Mouse (Mus musculus) testis, adult 2 months (tissue): ENCODE results near the gene Trappc5. TPM values are rescaled to one million over a fixed set of nuclear protein-coding genes. Genes with fewer than 3 reads are reported as not detected.

Experiments
- H3K27ac ChIP-seq: fragments of 200-500 bp; 2 replicates; pipeline ENCODE4 v1.5.1; 2012; ENCODE audit warnings: low read depth, low read length; ENCODE audit not compliant: control insufficient read depth, insufficient read depth
- H3K27me3 ChIP-seq: fragments of 200-500 bp; 2 replicates; pipeline ENCODE4 v1.6.1; 2012; ENCODE audit warnings: mild to moderate bottlenecking, low read length, moderate library complexity; ENCODE audit not compliant: control insufficient read depth, insufficient read depth
- H3K36me3 ChIP-seq: fragments of 200-500 bp; 2 replicates; pipeline ENCODE4 v1.6.1; 2012; ENCODE audit warnings: mild to moderate bottlenecking, low read length; ENCODE audit not compliant: control insufficient read depth, insufficient read depth
- H3K4me1 ChIP-seq: fragments of 200-500 bp; 2 replicates; pipeline ENCODE4 v1.6.1; 2012; ENCODE audit warnings: low read length; ENCODE audit not compliant: control insufficient read depth, insufficient read depth
- H3K4me3 ChIP-seq: fragments of 200-500 bp; 2 replicates; pipeline ENCODE4 v1.5.1; 2012; ENCODE audit warnings: low read depth, mild to moderate bottlenecking, low read length, moderate library complexity, mixed read lengths; ENCODE audit not compliant: control insufficient read depth
- CTCF ChIP-seq: fragments of 200-500 bp; IDR thresholded peaks from 2 replicates; pipeline ENCODE4 v1.5.1; 2012; ENCODE audit warnings: low read depth, mild to moderate bottlenecking, inconsistent platforms, low read length, moderate library complexity; ENCODE audit not compliant: control insufficient read depth, insufficient read depth, insufficient replicate concordance
- POLR2A ChIP-seq: fragments of 200-500 bp; IDR thresholded peaks from 2 replicates; pipeline ENCODE4 v1.6.1; 2012; ENCODE audit warnings: low read depth, mild to moderate bottlenecking, inconsistent platforms, low read length, moderate library complexity; ENCODE audit not compliant: control insufficient read depth
- polyA plus RNA-seq: library from polyadenylated mRNA; depleted of rRNA; stranded (reverse); fragments of >200 nt; gene quantifications from 2 replicates; pipeline ENCODE4 v1.2.3, GENCODE M21; 2012

Trappc5 gene
- polyA plus RNA-seq, 1 experiment, result 13.6 TPM

DNA sequence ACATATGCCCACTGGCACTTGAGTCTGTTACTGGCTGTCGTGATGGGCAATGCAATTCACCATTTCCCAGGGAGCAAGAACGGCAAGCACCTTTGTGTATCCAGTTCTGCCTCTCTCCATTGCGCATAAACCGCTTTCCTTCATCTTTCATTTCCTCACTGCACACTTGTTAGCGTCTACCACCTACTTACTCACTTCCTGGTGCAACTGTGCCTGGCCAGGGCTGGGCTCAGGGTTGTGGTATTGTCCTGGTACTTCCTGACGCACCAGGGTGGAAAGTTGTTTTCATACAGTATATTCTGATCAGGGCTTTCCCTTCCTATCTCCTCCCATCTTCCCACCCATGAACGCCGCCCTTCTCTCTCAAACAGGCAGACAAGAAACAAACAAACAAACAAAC lies 15.2 kb upstream of the Trappc5 start:
- H3K36me3 ChIP-seq, result no peaks in the 10 kb centered on the region
- peaks cover 8% of the 10 kb centered on the region for H3K4me1 ChIP-seq
- no peak overlapping the region for H3K4me3 ChIP-seq
- no peaks in the 10 kb centered on the region for H3K27me3 ChIP-seq
- H3K27ac ChIP-seq, result no peak overlapping the region
- TF ChIP-seq POLR2A (no peak), CTCF (no peak)

DNA sequence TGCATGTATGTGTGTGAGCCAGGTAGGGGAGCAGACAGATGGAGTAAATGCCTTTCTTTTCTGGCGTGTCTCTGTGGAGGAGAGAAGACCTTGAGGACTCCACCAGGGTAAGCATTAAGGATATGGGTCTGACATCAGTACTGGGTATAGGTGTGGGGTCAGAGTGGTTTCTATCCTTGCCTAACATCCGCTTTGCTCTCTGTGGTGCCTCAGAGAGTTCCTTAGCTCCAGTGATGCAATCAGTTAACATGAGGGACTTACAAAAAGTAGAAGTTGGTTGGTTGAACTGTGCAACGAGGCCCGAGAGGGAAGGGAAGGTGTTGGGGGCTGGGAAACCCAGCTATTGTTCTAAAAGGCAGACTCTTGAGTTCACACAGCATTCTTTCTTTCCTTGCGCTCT lies 11.7 kb upstream of the Trappc5 start:
- no peak overlapping the region for H3K27ac ChIP-seq
- H3K4me3 ChIP-seq, result no peak overlapping the region
- no peak for TF ChIP-seq POLR2A
- no peak for TF ChIP-seq CTCF
- H3K4me1 ChIP-seq, result no peaks in the 10 kb centered on the region
- H3K36me3 ChIP-seq, result no peaks in the 10 kb centered on the region
- no peaks in the 10 kb centered on the region for H3K27me3 ChIP-seq

DNA sequence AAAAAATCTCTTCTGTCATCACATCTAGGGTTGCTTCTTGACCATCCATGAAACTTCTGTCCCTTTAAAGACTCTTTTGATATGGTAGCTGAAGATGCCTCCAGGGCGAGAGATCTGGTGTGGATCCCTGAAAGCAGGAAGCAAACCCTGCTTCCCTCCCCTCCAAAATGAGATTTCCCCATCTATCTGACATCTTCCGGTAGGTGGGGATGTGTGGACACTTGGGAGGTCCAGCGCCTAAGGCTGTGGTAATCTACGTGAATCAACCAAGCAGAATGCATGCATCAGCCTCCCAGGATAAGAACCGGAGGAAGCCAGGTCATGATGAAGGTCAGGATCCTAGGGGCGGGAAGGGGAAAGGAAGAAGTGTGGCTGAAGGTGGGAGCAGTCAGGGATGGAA lies 10.6 kb upstream of the Trappc5 start, which contains the start of gene Mcemp1:
TSS of gene Mcemp1 (plus strand) at position 248 of the 400 bp plus-strand sequence.
- TF ChIP-seq POLR2A (no peak), CTCF (no peak)
- no peak within 1 kb of the TSS for H3K4me3 ChIP-seq
- H3K4me1 ChIP-seq, result no peaks in the 10 kb centered on the region
- no peaks in the 10 kb centered on the region for H3K27me3 ChIP-seq
- H3K36me3 ChIP-seq, result no peaks in the 10 kb centered on the region
- no peak within 1 kb of the TSS for H3K27ac ChIP-seq

DNA sequence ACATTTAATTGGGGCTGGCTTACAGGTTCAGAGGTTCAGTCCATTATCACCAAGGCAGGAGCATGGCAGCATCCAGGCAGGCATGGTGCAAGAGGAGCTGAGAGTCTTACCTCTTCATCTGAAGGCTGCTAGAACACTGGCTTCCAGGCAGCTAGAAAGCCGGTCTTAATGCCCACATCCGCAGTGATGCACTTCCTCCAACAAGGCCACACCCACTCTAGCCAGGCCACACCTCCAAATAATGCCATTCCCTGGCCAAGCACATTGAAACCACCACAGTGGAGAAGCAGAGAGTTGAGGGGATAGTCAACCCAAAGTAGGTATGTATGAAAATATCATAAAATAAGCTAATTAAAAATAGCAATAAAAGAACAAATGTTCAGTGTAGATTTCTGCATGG lies 5.7 kb upstream of the Trappc5 start:
- TF ChIP-seq POLR2A, result no peak
- no peak for TF ChIP-seq CTCF
- Histone ChIP-seq H3K27me3 (no peaks in the 10 kb centered on the region), H3K4me1 (no peaks in the 10 kb centered on the region; the same call in 1 of the 2 replicates), H3K36me3 (no peaks in the 10 kb centered on the region), H3K27ac (no peak overlapping the region), H3K4me3 (no peak overlapping the region)

DNA sequence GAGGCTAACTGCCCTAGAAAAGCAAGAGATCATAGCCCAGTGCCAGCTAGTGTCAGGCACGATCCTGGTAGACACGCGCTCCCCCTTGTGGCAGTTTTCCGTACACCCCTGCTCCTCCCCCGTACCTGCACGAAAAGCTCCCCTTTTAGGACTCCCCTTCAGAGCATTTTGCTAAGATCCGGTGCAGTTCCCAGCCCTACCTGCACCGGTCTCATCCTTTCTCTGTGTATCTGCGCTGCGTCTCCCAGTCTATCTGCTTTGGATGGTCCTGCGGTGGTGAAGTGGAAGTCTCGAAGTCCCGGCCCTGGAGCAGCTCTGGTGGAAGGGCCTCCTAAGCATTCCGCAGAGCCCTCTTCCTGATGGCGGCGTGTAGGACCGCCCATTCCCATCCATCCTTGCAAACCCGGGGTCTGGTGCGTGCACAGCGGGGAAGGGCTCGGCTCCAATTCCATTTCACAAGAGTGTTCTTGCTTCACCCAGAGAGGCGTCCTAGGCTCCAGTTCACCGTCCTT lies 4.1 kb upstream of the Trappc5 start, which contains the start of gene Fcor:
TSS of gene Fcor (minus strand) at position 383 of the 512 bp plus-strand sequence.
- peaks cover 6% of the 10 kb centered on the region for H3K4me1 ChIP-seq
- H3K4me3 ChIP-seq, result peak within 1 kb of the TSS; percentile 83
- no peak within 1 kb of the TSS for H3K27ac ChIP-seq
- H3K27me3 ChIP-seq, result no peaks in the 10 kb centered on the region
- TF ChIP-seq CTCF (peak; percentile 83), POLR2A (no peak)
- no peaks in the 10 kb centered on the region for H3K36me3 ChIP-seq

DNA sequence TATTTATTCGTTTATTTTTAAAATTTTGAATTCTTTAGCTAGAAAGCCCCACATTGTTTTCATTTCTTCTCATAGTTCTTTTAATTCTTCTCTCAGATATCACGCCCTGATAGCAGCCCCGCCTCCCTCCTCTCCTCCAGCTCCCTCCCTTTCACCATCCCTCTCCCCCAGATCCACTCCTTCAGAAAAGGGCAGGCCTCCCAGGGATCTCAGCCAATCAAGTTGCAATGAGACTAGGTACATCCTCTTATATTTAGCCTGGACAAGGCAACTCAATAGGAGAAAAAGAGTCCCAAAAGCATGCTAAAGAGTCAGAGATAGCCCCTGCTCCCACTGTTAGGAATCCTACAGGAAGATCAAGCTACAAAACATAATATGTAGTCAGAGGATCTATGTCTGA lies 1.4 kb upstream of the Trappc5 start:
- H3K27ac ChIP-seq, result no peak overlapping the region
- H3K4me3 ChIP-seq, result no peak overlapping the region
- H3K4me1 ChIP-seq, result peaks cover 14% of the 10 kb centered on the region
- H3K36me3 ChIP-seq, result no peaks in the 10 kb centered on the region; the same call in 1 of the 2 replicates
- no peak for TF ChIP-seq POLR2A
- no peak for TF ChIP-seq CTCF
- H3K27me3 ChIP-seq, result no peaks in the 10 kb centered on the region

DNA sequence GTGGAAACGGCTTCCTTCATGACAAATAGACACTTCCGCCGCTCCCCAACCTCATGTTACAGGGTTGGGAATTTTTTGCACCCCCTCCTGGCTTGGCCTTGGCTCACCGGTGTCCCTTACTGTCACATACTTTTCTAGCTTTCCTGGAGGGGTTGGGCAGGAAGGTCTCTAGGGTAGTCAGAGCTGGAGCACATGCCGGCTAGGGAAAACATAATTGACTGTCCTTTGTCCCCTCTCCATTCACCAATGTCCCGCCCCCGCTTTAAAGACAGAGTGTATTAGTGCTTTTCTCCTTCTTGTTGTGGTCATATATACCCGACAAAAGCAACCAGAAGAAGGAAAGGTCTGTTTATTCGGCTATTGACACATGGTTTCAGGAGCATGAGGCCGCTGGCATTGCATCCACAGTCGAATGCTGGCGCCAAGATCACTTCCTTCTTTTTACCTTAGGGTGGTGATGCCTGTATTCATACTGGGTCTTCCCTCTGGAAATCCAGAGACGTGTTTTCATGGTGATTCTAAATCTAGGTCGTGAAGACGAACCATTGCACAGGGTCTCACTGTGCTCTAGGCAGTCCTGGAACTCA lies 987 bp downstream of the Trappc5 start:
- peak overlapping the region; percentile 99 for H3K4me3 ChIP-seq
- no peaks in the 10 kb centered on the region; the same call in 1 of the 2 replicates for H3K36me3 ChIP-seq
- peaks cover 14% of the 10 kb centered on the region for H3K4me1 ChIP-seq
- H3K27me3 ChIP-seq, result no peaks in the 10 kb centered on the region
- peak overlapping the region; percentile 92 for H3K27ac ChIP-seq
- TF ChIP-seq POLR2A (no peak), CTCF (no peak)

DNA sequence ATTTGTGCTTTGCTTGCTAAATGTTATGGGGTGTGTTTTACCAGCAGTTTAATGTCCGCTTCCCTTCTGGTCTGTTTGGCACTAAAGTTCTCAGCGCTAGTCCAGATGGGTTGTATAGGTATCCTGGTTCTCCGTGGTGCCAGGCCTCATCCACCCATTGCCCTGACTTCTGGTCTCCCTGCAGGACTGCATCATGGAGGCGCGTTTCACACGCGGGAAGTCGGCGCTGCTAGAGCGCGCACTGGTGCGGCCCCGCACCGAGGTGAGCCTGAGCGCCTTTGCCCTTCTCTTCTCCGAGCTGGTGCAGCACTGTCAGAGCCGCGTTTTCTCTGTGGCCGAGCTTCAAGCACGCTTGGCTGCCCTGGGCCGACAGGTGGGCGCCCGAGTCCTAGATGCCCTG lies 2.7 kb downstream of the Trappc5 start:
- Histone ChIP-seq H3K27me3 (no peaks in the 10 kb centered on the region), H3K27ac (no peak overlapping the region), H3K4me1 (peaks cover 14% of the 10 kb centered on the region), H3K36me3 (no peaks in the 10 kb centered on the region; the same call in 1 of the 2 replicates), H3K4me3 (no peak overlapping the region)
- TF ChIP-seq POLR2A (no peak), CTCF (no peak)
